Mouse (Mus musculus) embryonic facial prominence, embryonic 11.5 days (tissue): ENCODE measurements around the gene Hrc. TPM values are rescaled to one million over a fixed set of nuclear protein-coding genes. Genes with fewer than 3 reads are reported as not detected.

Experiments used
- polyA plus RNA-seq: library from polyadenylated mRNA; unstranded; fragments of >200 nt; fragmentation: Nextera tagmentation; extraction: Ambion mirVana; gene quantifications from 2 replicates; pipeline ENCODE4 v1.2.1, GENCODE M21; 2014

The Hrc gene
- polyA plus RNA-seq, 1 experiment from 2014 or later, result 0.34 TPM

Other genes starting within 250 kb of the Hrc start
- 221 and 234 TPM in 2 replicates for gene Rcn3, start 243.1 kb upstream of the Hrc start, polyA plus RNA-seq
- gene Fcgrt, start 231.4 kb upstream of the Hrc start, polyA plus RNA-seq, result 12.6 TPM in 2 replicates
- 1,561 and 1,602 TPM in 2 replicates for gene Rps11, start 210.9 kb upstream of the Hrc start, polyA plus RNA-seq
- 1,418 and 1,436 TPM in 2 replicates for gene Rpl13a, start 206.5 kb upstream of the Hrc start, polyA plus RNA-seq
- gene Gm45713, start 199.1 kb upstream of the Hrc start, polyA plus RNA-seq, result 0.20 TPM in 1 of 2 replicates, not detected in the other
- 0.52 and 0.67 TPM in 2 replicates for gene Flt3l, start 198.9 kb upstream of the Hrc start, polyA plus RNA-seq
- 102 and 104 TPM in 2 replicates for gene Pih1d1, start 181.0 kb upstream of the Hrc start, polyA plus RNA-seq
- gene Aldh16a1, start 180.7 kb upstream of the Hrc start, polyA plus RNA-seq, result 32.3 and 39.1 TPM in 2 replicates
- gene Slc17a7, start 171.3 kb upstream of the Hrc start, polyA plus RNA-seq, result 1.1 and 1.6 TPM in 2 replicates
- gene Gfy, start 155.7 kb upstream of the Hrc start, polyA plus RNA-seq, result 0.52 and 0.81 TPM in 2 replicates
- not detected in 2 replicates for gene Pth2, start 154.3 kb upstream of the Hrc start, polyA plus RNA-seq
- 0.41 and 0.42 TPM in 2 replicates for gene Ccdc155, start 130.4 kb upstream of the Hrc start, polyA plus RNA-seq
- 1.8 and 2.3 TPM in 2 replicates for gene Dkkl1, start 123.1 kb upstream of the Hrc start, polyA plus RNA-seq
- gene Tead2, start 119.5 kb upstream of the Hrc start, polyA plus RNA-seq, result 276 and 285 TPM in 2 replicates
- gene Cd37, start 96.2 kb upstream of the Hrc start, polyA plus RNA-seq, result 0.86 and 1.1 TPM in 2 replicates
- gene Slc6a16, start 94.2 kb upstream of the Hrc start, polyA plus RNA-seq, result 0.21 TPM in 1 of 2 replicates, not detected in the other
- gene Slc6a21, start 57.8 kb upstream of the Hrc start, polyA plus RNA-seq, result not detected in 2 replicates
- 5.0 and 7.2 TPM in 2 replicates for gene Trpm4, start 1.5 kb upstream of the Hrc start, polyA plus RNA-seq
- 7.4 TPM in 2 replicates for gene Ppfia3, start 31.7 kb downstream of the Hrc start, polyA plus RNA-seq
- gene Lin7b, start 35.3 kb downstream of the Hrc start, polyA plus RNA-seq, result 0.77 and 0.86 TPM in 2 replicates
- gene Snrnp70, start 60.5 kb downstream of the Hrc start, polyA plus RNA-seq, result 71.6 and 75.0 TPM in 2 replicates
- gene Kcna7, start 70.4 kb downstream of the Hrc start, polyA plus RNA-seq, result not detected in 2 replicates
- gene Ntf5, start 78.4 kb downstream of the Hrc start, polyA plus RNA-seq, result 3.9 and 5.1 TPM in 2 replicates
- not detected in 2 replicates for gene Lhb, start 85.5 kb downstream of the Hrc start, polyA plus RNA-seq
- 28.7 and 30.7 TPM in 2 replicates for gene Gys1, start 99.6 kb downstream of the Hrc start, polyA plus RNA-seq
- gene Ruvbl2, start 102.8 kb downstream of the Hrc start, polyA plus RNA-seq, result 172 and 179 TPM in 2 replicates
- 4,830 and 5,123 TPM in 2 replicates for gene Ftl1, start 124.6 kb downstream of the Hrc start, polyA plus RNA-seq
- gene Bax, start 131.6 kb downstream of the Hrc start, polyA plus RNA-seq, result 151 and 168 TPM in 2 replicates
- 0.43 and 0.95 TPM in 2 replicates for gene Tulp2, start 146.6 kb downstream of the Hrc start, polyA plus RNA-seq
- gene Gm45808, start 151.5 kb downstream of the Hrc start, polyA plus RNA-seq, result not detected in 2 replicates
- gene Dhdh, start 153.5 kb downstream of the Hrc start, polyA plus RNA-seq, result 2.6 and 3.1 TPM in 2 replicates
- 96.7 and 107 TPM in 2 replicates for gene Nucb1, start 175.1 kb downstream of the Hrc start, polyA plus RNA-seq
- gene Ppp1r15a, start 191.0 kb downstream of the Hrc start, polyA plus RNA-seq, result 19.8 and 20.3 TPM in 2 replicates
- 0.62 and 1.3 TPM in 2 replicates for gene Plekha4, start 191.0 kb downstream of the Hrc start, polyA plus RNA-seq
- 0.53 and 0.68 TPM in 2 replicates for gene Hsd17b14, start 219.6 kb downstream of the Hrc start, polyA plus RNA-seq
- gene Bcat2, start 234.9 kb downstream of the Hrc start, polyA plus RNA-seq, result 47.0 and 47.3 TPM in 2 replicates